Mouse (Mus musculus): Measurements from ENCODE around the gene Haus8. TPM values are rescaled to one million over a fixed set of nuclear protein-coding genes. Genes with fewer than 3 reads are reported as not detected.
"Not testable (repeated sequence)": the region's sequence is repeated elsewhere in the genome, so short reads cannot be mapped to it uniquely, and the experiment has no call there.

Gene Haus8
- polyA plus RNA-seq, 1 experiment from 2014 or later, result 58.3 TPM

GRCm38 (mm10) chr8:71281731-71282130, 9.0 kb upstream of the Haus8 start:
- H3K27me3 ChIP-seq; H3K4me3 ChIP-seq; H3K36me3 ChIP-seq; H3K9me3 ChIP-seq; ATAC-seq (ENCODE audit: low FRiP score, low read depth); H3K27ac ChIP-seq; H3K4me2 ChIP-seq (replicated peaks); H3K9ac ChIP-seq: not testable (repeated sequence)
- 74% methylated on average over 1 of the region's 1 CpGs for WGBS
- H3K4me1 ChIP-seq, result peaks cover 23% of the 10 kb centered on the region

- not testable (repeated sequence) for H3K9ac ChIP-seq; H3K9me3 ChIP-seq; H3K4me2 ChIP-seq (replicated peaks); ATAC-seq (ENCODE audit: low FRiP score, low read depth); H3K27me3 ChIP-seq; H3K4me3 ChIP-seq; H3K27ac ChIP-seq
- Histone ChIP-seq H3K4me1 (peaks cover 31% of the 10 kb centered on the region), H3K36me3 (peaks cover 14% of the 10 kb centered on the region)
- WGBS, result 71% methylated on average over 1 of the region's 1 CpGs
These were observed 6.7 kb upstream of the Haus8 start for GRCm38 (mm10) chr8:71279409-71279808.

GRCm38 (mm10) chr8:71276166-71276565, 3.4 kb upstream of the Haus8 start:
- Histone ChIP-seq H3K4me1 (peaks cover 31% of the 10 kb centered on the region), H3K9ac (no peak overlapping the region), H3K9me3 (no peaks in the 10 kb centered on the region), H3K27me3 (no peaks in the 10 kb centered on the region), H3K36me3 (peaks cover 14% of the 10 kb centered on the region), H3K4me2 (replicated peaks) (no peak overlapping the region), H3K4me3 (no peak overlapping the region), H3K27ac (no peak overlapping the region)
- whole genome bisulfite sequencing, result 87% methylated on average over 3 of the region's 3 CpGs
- ATAC-seq (ENCODE audit: low FRiP score, low read depth), result no peak

- Histone ChIP-seq H3K4me1 (peaks cover 33% of the 10 kb centered on the region), H3K9me3 (no peaks in the 10 kb centered on the region), H3K9ac (no peak overlapping the region), H3K27ac (no peak overlapping the region), H3K36me3 (peaks cover 14% of the 10 kb centered on the region), H3K4me3 (no peak overlapping the region), H3K4me2 (replicated peaks) (no peak overlapping the region), H3K27me3 (no peaks in the 10 kb centered on the region)
- no peak for ATAC-seq (ENCODE audit: low FRiP score, low read depth)
These were observed 1.7 kb upstream of the Haus8 start for GRCm38 (mm10) chr8:71274478-71274877.

- Histone ChIP-seq H3K4me2 (replicated peaks) (peak overlapping the region; percentile 86), H3K27me3 (no peaks in the 10 kb centered on the region), H3K9me3 (no peaks in the 10 kb centered on the region), H3K9ac (peak overlapping the region; percentile 80), H3K4me3 (peak overlapping the region; percentile 85), H3K36me3 (peaks cover 14% of the 10 kb centered on the region), H3K27ac (peak overlapping the region; percentile 75), H3K4me1 (peaks cover 32% of the 10 kb centered on the region)
- ATAC-seq (ENCODE audit: low FRiP score, low read depth), result no peak
- WGBS, result under 1% methylated on average over 14 of the region's 14 CpGs
These were observed 397 bp upstream of the Haus8 start for GRCm38 (mm10) chr8:71273151-71273510.

GRCm38 (mm10) chr8:71271630-71272029, 1.1 kb downstream of the Haus8 start:
- H3K27me3 ChIP-seq, result no peaks in the 10 kb centered on the region
- 31% methylated on average over 5 of the region's 5 CpGs for WGBS
- peak overlapping the region; percentile 83 for H3K27ac ChIP-seq
- H3K4me3 ChIP-seq, result peak overlapping the region; percentile 85
- H3K9ac ChIP-seq, result peak overlapping the region; percentile 79
- ATAC-seq (ENCODE audit: low FRiP score, low read depth), result no peak
- H3K9me3 ChIP-seq, result no peaks in the 10 kb centered on the region
- peaks cover 18% of the 10 kb centered on the region for H3K36me3 ChIP-seq
- H3K4me1 ChIP-seq, result peaks cover 32% of the 10 kb centered on the region
- H3K4me2 ChIP-seq (replicated peaks), result peak overlapping the region; percentile 86

- H3K27me3 ChIP-seq; H3K9me3 ChIP-seq; ATAC-seq (ENCODE audit: low FRiP score, low read depth); H3K9ac ChIP-seq; H3K4me3 ChIP-seq; H3K4me2 ChIP-seq (replicated peaks); H3K27ac ChIP-seq: not testable (repeated sequence)
- Histone ChIP-seq H3K4me1 (peaks cover 10% of the 10 kb centered on the region), H3K36me3 (peaks cover 16% of the 10 kb centered on the region)
- WGBS, result 93% methylated on average over 6 of the region's 6 CpGs
These were observed 4.4 kb downstream of the Haus8 start for GRCm38 (mm10) chr8:71268286-71268685.

GRCm38 (mm10) chr8:71267690-71268089, 5.0 kb downstream of the Haus8 start:
- Histone ChIP-seq H3K27ac (no peak overlapping the region), H3K36me3 (peaks cover 22% of the 10 kb centered on the region), H3K4me1 (peaks cover 9% of the 10 kb centered on the region), H3K4me2 (replicated peaks) (no peak overlapping the region), H3K27me3 (no peaks in the 10 kb centered on the region), H3K9me3 (no peaks in the 10 kb centered on the region), H3K9ac (no peak overlapping the region), H3K4me3 (no peak overlapping the region)
- no peak for ATAC-seq (ENCODE audit: low FRiP score, low read depth)
- WGBS, result 98% methylated on average over 2 of the region's 2 CpGs

- H3K27ac ChIP-seq, result no peak overlapping the region
- H3K9me3 ChIP-seq, result no peaks in the 10 kb centered on the region
- H3K4me1 ChIP-seq, result no peaks in the 10 kb centered on the region
- no peak overlapping the region for H3K4me3 ChIP-seq
- no peak for ATAC-seq (ENCODE audit: low FRiP score, low read depth)
- peaks cover 43% of the 10 kb centered on the region for H3K36me3 ChIP-seq
- no peaks in the 10 kb centered on the region for H3K27me3 ChIP-seq
- H3K9ac ChIP-seq, result no peak overlapping the region
- no peak overlapping the region for H3K4me2 ChIP-seq (replicated peaks)
These were observed 11.5 kb downstream of the Haus8 start for GRCm38 (mm10) chr8:71261234-71261633.

GRCm38 (mm10) chr8:71256545-71257232, 16.0 kb downstream of the Haus8 start:
- H3K27me3 ChIP-seq, result no peaks in the 10 kb centered on the region
- no peak for ATAC-seq (ENCODE audit: low FRiP score, low read depth)
- peaks cover 65% of the 10 kb centered on the region for H3K36me3 ChIP-seq
- no peaks in the 10 kb centered on the region for H3K9me3 ChIP-seq
- H3K4me1 ChIP-seq, result no peaks in the 10 kb centered on the region
- no peak overlapping the region for H3K4me2 ChIP-seq (replicated peaks)
- no peak overlapping the region for H3K4me3 ChIP-seq
- H3K27ac ChIP-seq, result no peak overlapping the region
- H3K9ac ChIP-seq, result no peak overlapping the region
- 87% methylated on average over 3 of the region's 3 CpGs for WGBS

GRCm38 (mm10) chr8:71248203-71248602, 24.5 kb downstream of the Haus8 start:
- Histone ChIP-seq H3K4me3 (no peak overlapping the region), H3K9ac (no peak overlapping the region), H3K27ac (no peak overlapping the region), H3K4me1 (no peaks in the 10 kb centered on the region), H3K9me3 (no peaks in the 10 kb centered on the region), H3K27me3 (no peaks in the 10 kb centered on the region), H3K36me3 (peaks cover 23% of the 10 kb centered on the region), H3K4me2 (replicated peaks) (no peak overlapping the region)
- ATAC-seq (ENCODE audit: low FRiP score, low read depth), result no peak
- WGBS, result 88% methylated on average over 1 of the region's 1 CpGs

GRCm38 (mm10) chr8:71242757-71243156, 30.0 kb downstream of the Haus8 start:
- WGBS, result 80% methylated on average over 2 of the region's 2 CpGs

GRCm38 (mm10) chr8:71224560-71224959, 48.2 kb downstream of the Haus8 start:
- Histone ChIP-seq H3K36me3 (no peaks in the 10 kb centered on the region), H3K9ac (no peak overlapping the region), H3K4me2 (replicated peaks) (no peak overlapping the region), H3K27ac (no peak overlapping the region), H3K4me1 (no peaks in the 10 kb centered on the region), H3K4me3 (no peak overlapping the region), H3K27me3 (no peaks in the 10 kb centered on the region), H3K9me3 (no peaks in the 10 kb centered on the region)
- WGBS, result 43% methylated on average over 2 of the region's 2 CpGs
- no peak for ATAC-seq (ENCODE audit: low FRiP score, low read depth)

More at GRCm38 (mm10) chr8:71242757-71243156, 30.0 kb downstream of the Haus8 start:
- Histone ChIP-seq H3K27ac (no peak overlapping the region), H3K9ac (no peak overlapping the region), H3K27me3 (no peaks in the 10 kb centered on the region), H3K9me3 (no peaks in the 10 kb centered on the region), H3K4me1 (no peaks in the 10 kb centered on the region), H3K4me2 (replicated peaks) (no peak overlapping the region), H3K36me3 (no peaks in the 10 kb centered on the region), H3K4me3 (no peak overlapping the region)
- no peak for ATAC-seq (ENCODE audit: low FRiP score, low read depth)
